Mouse (Mus musculus) limb, embryonic 12.5 days (tissue): ENCODE measurements around the gene Dnttip2. TPM values are rescaled to one million over a fixed set of nuclear protein-coding genes. Genes with fewer than 3 reads are reported as not detected.
A peak's percentile ranks its signal among the peaks of the same experiment; 100 is the strongest.
"Not testable (repeated sequence)": the region's sequence is repeated elsewhere in the genome, so short reads cannot be mapped to it uniquely, and the experiment has no call there.

ENCODE experiments used
- ATAC-seq: fragments of 200-750 bp; cut with Nextera tagmentation; 2 replicates; pipeline ENCODE4 v1.8.0; 2017; ENCODE audit warnings: low read depth, moderate TSS enrichment; ENCODE audit not compliant: insufficient number of reproducible peaks, insufficient read depth, low FRiP score, low TSS enrichment
- H3K27ac ChIP-seq: fragments of 300-500 bp; sonication (generic); 2 replicates; pipeline ENCODE4 v1.5.1; 2016; ENCODE audit warnings: mild to moderate bottlenecking, moderate library complexity
- H3K27me3 ChIP-seq: fragments of 300-500 bp; sonication (generic); 2 replicates; pipeline ENCODE4 v1.6.1; 2016; ENCODE audit warnings: mild to moderate bottlenecking, moderate library complexity
- H3K36me3 ChIP-seq: fragments of 300-500 bp; sonication (generic); 2 replicates; pipeline ENCODE4 v1.6.1; 2016; ENCODE audit warnings: mild to moderate bottlenecking, moderate library complexity
- H3K4me1 ChIP-seq: fragments of 300-500 bp; sonication (generic); replicated peaks from 2 replicates; pipeline ENCODE4 v1.6.1; 2016
- H3K4me2 ChIP-seq: fragments of 300-500 bp; sonication (generic); 2 replicates; pipeline ENCODE4 v1.6.1; 2016; ENCODE audit warnings: mild to moderate bottlenecking, moderate library complexity
- H3K4me3 ChIP-seq: fragments of 300-500 bp; sonication (generic); replicated peaks from 2 replicates; pipeline ENCODE4 v1.5.1; 2016; ENCODE audit warnings: mild to moderate bottlenecking
- H3K9ac ChIP-seq: fragments of 300-500 bp; sonication (generic); replicated peaks from 2 replicates; pipeline ENCODE4 v1.6.1; 2016; ENCODE audit warnings: mild to moderate bottlenecking, moderate library complexity
- H3K9me3 ChIP-seq: fragments of 300-500 bp; sonication (generic); 2 replicates; pipeline ENCODE4 v1.6.1; 2016; ENCODE audit warnings: mild to moderate bottlenecking, moderate library complexity
- WGBS: fragments of 180-500 bp; shearing (Covaris S2); methylation state at CpG from one replicate; pipeline ENCODE4 v1.1.7; 2016; 5-methylcytosine and 5-hydroxymethylcytosine counted together
- polyA plus RNA-seq: library from polyadenylated mRNA; unstranded; fragments of >200 nt; fragmentation: Nextera tagmentation; extraction: Ambion mirVana; gene quantifications from 2 replicates; pipeline ENCODE4 v1.2.1, GENCODE M21; 2016

Gene Dnttip2
- 86.5 and 90.5 TPM in 2 replicates for polyA plus RNA-seq

GRCm38 (mm10) chr3:122274241-122275024 lies at the start of gene Dnttip2:
Dnttip2 (plus strand) TSS chr3:122274388.
- H3K27ac ChIP-seq: peak within 1 kb of the TSS; percentile 67
- H3K9me3 ChIP-seq: no peaks in the 10 kb centered on the region
- 1% methylated on average over 57 of the region's 57 CpGs for WGBS
- H3K9ac ChIP-seq: peak within 1 kb of the TSS; percentile 87
- H3K36me3 ChIP-seq: peaks cover 43% of the 10 kb centered on the region
- H3K4me2 ChIP-seq: peak within 1 kb of the TSS; percentile 76
- peaks cover 33% of the 10 kb centered on the region for H3K4me1 ChIP-seq
- peak within 1 kb of the TSS; percentile 94 for H3K4me3 ChIP-seq
- peak; percentile 93 for ATAC-seq
- H3K27me3 ChIP-seq: no peaks in the 10 kb centered on the region

GRCm38 (mm10) chr3:122226972-122227371 lies 47.2 kb upstream of the Dnttip2 start:
- WGBS: 62% methylated on average over 6 of the region's 6 CpGs
- not testable (repeated sequence) for H3K4me1 ChIP-seq, H3K9ac ChIP-seq, ATAC-seq, H3K27ac ChIP-seq, H3K4me2 ChIP-seq, H3K36me3 ChIP-seq, H3K4me3 ChIP-seq, H3K9me3 ChIP-seq, H3K27me3 ChIP-seq

- no peak overlapping the region for H3K9ac ChIP-seq
- no peaks in the 10 kb centered on the region for H3K27me3 ChIP-seq
- ATAC-seq: no peak
- H3K4me1 ChIP-seq: no peaks in the 10 kb centered on the region
- H3K4me2 ChIP-seq: no peak overlapping the region
- H3K27ac ChIP-seq: no peak overlapping the region
- no peaks in the 10 kb centered on the region for H3K36me3 ChIP-seq
- no peaks in the 10 kb centered on the region for H3K9me3 ChIP-seq
- H3K4me3 ChIP-seq: no peak overlapping the region
- WGBS: 55% methylated on average over 1 of the region's 1 CpGs
These were observed 38.4 kb upstream of the Dnttip2 start for GRCm38 (mm10) chr3:122235772-122236171.

GRCm38 (mm10) chr3:122242876-122243275 lies 31.3 kb upstream of the Dnttip2 start:
- H3K27ac ChIP-seq: no peak overlapping the region
- no peak overlapping the region for H3K9ac ChIP-seq
- H3K27me3 ChIP-seq: no peaks in the 10 kb centered on the region
- no peak for ATAC-seq
- no peak overlapping the region for H3K4me3 ChIP-seq
- H3K36me3 ChIP-seq: no peaks in the 10 kb centered on the region
- 61% methylated on average over 6 of the region's 6 CpGs for WGBS
- H3K4me2 ChIP-seq: no peak overlapping the region
- no peaks in the 10 kb centered on the region for H3K9me3 ChIP-seq
- peaks cover 20% of the 10 kb centered on the region for H3K4me1 ChIP-seq

GRCm38 (mm10) chr3:122243416-122244167 lies 30.6 kb upstream of the Dnttip2 start:
- H3K27ac ChIP-seq: 0 out of 2 replicates have a peak overlapping the region, but pooled peaks have one; percentile 12
- H3K4me3 ChIP-seq: no peak overlapping the region
- H3K36me3 ChIP-seq: no peaks in the 10 kb centered on the region
- no peak overlapping the region for H3K9ac ChIP-seq
- no peak for ATAC-seq
- no peak overlapping the region for H3K4me2 ChIP-seq
- 55% methylated on average over 14 of the region's 14 CpGs for WGBS
- no peaks in the 10 kb centered on the region for H3K9me3 ChIP-seq
- H3K27me3 ChIP-seq: no peaks in the 10 kb centered on the region
- peaks cover 20% of the 10 kb centered on the region for H3K4me1 ChIP-seq

- H3K27me3 ChIP-seq: no peaks in the 10 kb centered on the region
- 41% methylated on average over 6 of the region's 6 CpGs for WGBS
- no peak; the same call in 1 of the 2 replicates for ATAC-seq
- H3K36me3 ChIP-seq: no peaks in the 10 kb centered on the region
- H3K4me3 ChIP-seq: peak overlapping the region; percentile 87
- H3K9ac ChIP-seq: no peak overlapping the region; the same call in 1 of the 2 replicates
- H3K4me1 ChIP-seq: peaks cover 20% of the 10 kb centered on the region
- peak overlapping the region; percentile 87; the same call in 1 of the 2 replicates for H3K27ac ChIP-seq
- H3K9me3 ChIP-seq: no peaks in the 10 kb centered on the region
- H3K4me2 ChIP-seq: peak overlapping the region; percentile 55
These were observed 29.4 kb upstream of the Dnttip2 start for GRCm38 (mm10) chr3:122244759-122245158.

- peak; percentile 99 for ATAC-seq
- peaks cover 20% of the 10 kb centered on the region for H3K4me1 ChIP-seq
- peak within 1 kb of the TSS; percentile 80 for H3K4me2 ChIP-seq
- no peaks in the 10 kb centered on the region for H3K36me3 ChIP-seq
- peak within 1 kb of the TSS; percentile 87 for H3K27ac ChIP-seq
- H3K4me3 ChIP-seq: peak within 1 kb of the TSS; percentile 87
- peak within 1 kb of the TSS; percentile 77 for H3K9ac ChIP-seq
- H3K9me3 ChIP-seq: no peaks in the 10 kb centered on the region
- H3K27me3 ChIP-seq: no peaks in the 10 kb centered on the region
- WGBS: under 1% methylated on average over 71 of the region's 90 CpGs
These were observed 28.8 kb upstream of the Dnttip2 start, which contains the start of gene Gclm for GRCm38 (mm10) chr3:122245215-122245877. Gclm (plus strand) TSS chr3:122245557.

GRCm38 (mm10) chr3:122245878-122246332 lies 28.3 kb upstream of the Dnttip2 start:
- peaks cover 20% of the 10 kb centered on the region for H3K4me1 ChIP-seq
- H3K27ac ChIP-seq: peak overlapping the region; percentile 87
- peak overlapping the region; percentile 80 for H3K4me2 ChIP-seq
- ATAC-seq: peak; percentile 24; the same call in 1 of the 2 replicates
- peak overlapping the region; percentile 87 for H3K4me3 ChIP-seq
- H3K9me3 ChIP-seq: no peaks in the 10 kb centered on the region
- peak overlapping the region; percentile 77 for H3K9ac ChIP-seq
- H3K27me3 ChIP-seq: no peaks in the 10 kb centered on the region
- no peaks in the 10 kb centered on the region for H3K36me3 ChIP-seq
- under 1% methylated on average over 49 of the region's 50 CpGs for WGBS

GRCm38 (mm10) chr3:122246406-122246805 lies 27.8 kb upstream of the Dnttip2 start:
- H3K4me2 ChIP-seq: peak overlapping the region; percentile 80
- ATAC-seq: no peak
- peak overlapping the region; percentile 87 for H3K4me3 ChIP-seq
- H3K27me3 ChIP-seq: no peaks in the 10 kb centered on the region
- no peaks in the 10 kb centered on the region for H3K36me3 ChIP-seq
- no peak overlapping the region; the same call in 1 of the 2 replicates for H3K9ac ChIP-seq
- H3K27ac ChIP-seq: no peak overlapping the region
- peaks cover 20% of the 10 kb centered on the region for H3K4me1 ChIP-seq
- H3K9me3 ChIP-seq: no peaks in the 10 kb centered on the region
- WGBS: 28% methylated on average over 6 of the region's 6 CpGs

- Histone ChIP-seq H3K9me3 (no peaks in the 10 kb centered on the region), H3K9ac (no peak overlapping the region), H3K36me3 (no peaks in the 10 kb centered on the region), H3K4me1 (peaks cover 20% of the 10 kb centered on the region), H3K27ac (no peak overlapping the region), H3K27me3 (no peaks in the 10 kb centered on the region), H3K4me3 (0 out of 2 replicates have a peak overlapping the region, but pooled peaks have one; percentile 87), H3K4me2 (peak overlapping the region; percentile 80; the same call in 1 of the 2 replicates)
- WGBS: 55% methylated on average over 12 of the region's 12 CpGs
- ATAC-seq: no peak
These were observed 27.0 kb upstream of the Dnttip2 start for GRCm38 (mm10) chr3:122246986-122247767.
